ENCODE assay signal across 18 mouse cellular contexts in genomic region chr1:40547064-40547572, GRCm38 (mm10). TPM values are rescaled to one million over a fixed set of nuclear protein-coding genes. Genes with fewer than 3 reads are reported as not detected.
A peak's percentile ranks its signal among the peaks of the same experiment; 100 is the strongest.
DNase-seq lines count a peak whose midpoint lies in the region; ATAC-seq lines count a peak whose summit lies in the region.
"Had no signal": no experiment of that assay in that cellular context is flagged by ENCODE, and none has a peak within 500 bp of the region (broad histone marks: within the 10 kb centered on the region; RNA-seq: fewer than 3 reads in every experiment).

No protein-coding gene starts in this region.

- H3K9me3 ChIP-seq in forebrain, embryonic 14.5 days (replicated peaks; ENCODE audit: control insufficient read depth, low read length): no peaks in the 10 kb centered on the region
- no peaks in the 10 kb centered on the region for H3K9me3 ChIP-seq in forebrain, embryonic 11.5 days (ENCODE audit: control insufficient read depth, low read length)
- no peaks in the 10 kb centered on the region for H3K9me3 ChIP-seq in hindbrain, embryonic 16.5 days (ENCODE audit: control insufficient read depth, low read length)
- no peaks in the 10 kb centered on the region for H3K9me3 ChIP-seq in neural tube, embryonic 15.5 days (replicated peaks)

- no peak overlapping the region for H3K4me2 ChIP-seq in forebrain, embryonic 14.5 days (ENCODE audit: low read length)
- no peak overlapping the region for H3K4me2 ChIP-seq in forebrain, embryonic 11.5 days (ENCODE audit: low read depth, low read length, severe bottlenecking)
- H3K4me2 ChIP-seq in hindbrain, embryonic 16.5 days (ENCODE audit: low read length): peak overlapping the region; percentile 20
- peak overlapping the region; percentile 7; the same call in 1 of the 2 replicates for H3K4me2 ChIP-seq in neural tube, embryonic 15.5 days

- H3K27ac ChIP-seq in forebrain, embryonic 14.5 days (ENCODE audit: low read depth, low read length): no peak overlapping the region
- H3K27ac ChIP-seq in forebrain, embryonic 11.5 days (ENCODE audit: low read depth, low read length): no peak overlapping the region
- H3K27ac ChIP-seq in hindbrain, embryonic 16.5 days (ENCODE audit: low read depth, low read length): no peak overlapping the region
- H3K27ac ChIP-seq in neural tube, embryonic 15.5 days (replicated peaks): peak overlapping the region; percentile 18; the same call in 1 of the 2 replicates
- H3K27ac ChIP-seq: kidney, postnatal 0 days had no signal

- no peaks in the 10 kb centered on the region for H3K27me3 ChIP-seq in forebrain, embryonic 14.5 days (replicated peaks; ENCODE audit: control insufficient read depth, insufficient read depth, low read length)
- H3K27me3 ChIP-seq in forebrain, embryonic 11.5 days (ENCODE audit: control insufficient read depth, insufficient read depth, low read length): no peaks in the 10 kb centered on the region
- no peaks in the 10 kb centered on the region for H3K27me3 ChIP-seq in hindbrain, embryonic 16.5 days (replicated peaks; ENCODE audit: control insufficient read depth, insufficient read depth, low read length)
- no peaks in the 10 kb centered on the region for H3K27me3 ChIP-seq in neural tube, embryonic 15.5 days (replicated peaks)

- WGBS in forebrain, embryonic 14.5 days: 60% methylated on average over 11 of the region's 11 CpGs
- 62% methylated on average over 11 of the region's 11 CpGs for WGBS in forebrain, embryonic 11.5 days
- 48% methylated on average over 11 of the region's 11 CpGs for WGBS in hindbrain, embryonic 16.5 days
- 37% methylated on average over 11 of the region's 11 CpGs for WGBS in neural tube, embryonic 15.5 days

- no peak overlapping the region for H3K9ac ChIP-seq in forebrain, embryonic 14.5 days (ENCODE audit: low read length)
- H3K9ac ChIP-seq in forebrain, embryonic 11.5 days (ENCODE audit: low read length): no peak overlapping the region
- H3K9ac ChIP-seq in hindbrain, embryonic 16.5 days (ENCODE audit: low read depth, low read length): no peak overlapping the region
- H3K9ac ChIP-seq in neural tube, embryonic 15.5 days (replicated peaks): no peak overlapping the region

- peak; percentile 48; the same call in 1 of the 2 replicates for ATAC-seq in forebrain, embryonic 14.5 days
- ATAC-seq in forebrain, embryonic 11.5 days (replicated peaks; ENCODE audit: low FRiP score): no peak
- peak; percentile 69 for ATAC-seq in hindbrain, embryonic 16.5 days
- peak; percentile 76 for ATAC-seq in neural tube, embryonic 15.5 days (ENCODE audit: low FRiP score)
- ATAC-seq: activated CD4-positive, CD25-positive, alpha-beta regulatory T cell, adult 4 months had no signal

- DNase-seq in forebrain, embryonic 14.5 days (ENCODE audit: low spot score): peak; percentile 39
- no peak for DNase-seq in forebrain, embryonic 11.5 days (ENCODE audit: low spot score)
- DNase-seq in brain, embryonic 18.5 days (ENCODE audit: low read depth, low spot score): peak; percentile 4
- no peak for DNase-seq in thymus, postnatal 0 days (ENCODE audit: low spot score)
- DNase-seq in frontal cortex, postnatal 25 days (ENCODE audit: low spot score in 2 of 2): no peak
- DNase-seq: adrenal gland, postnatal 25 days; B cell, adult 2 months; cerebellum, postnatal 25 days; heart, adult 11 months; kidney, adult 11 months; right cerebral cortex, postnatal 4 days had no signal

- no peak overlapping the region for H3K4me3 ChIP-seq in forebrain, embryonic 14.5 days (ENCODE audit: low read depth, low read length)
- H3K4me3 ChIP-seq in forebrain, embryonic 11.5 days (ENCODE audit: low read depth, low read length): no peak overlapping the region
- no peak overlapping the region for H3K4me3 ChIP-seq in hindbrain, embryonic 16.5 days (ENCODE audit: low read length)
- no peak overlapping the region for H3K4me3 ChIP-seq in neural tube, embryonic 15.5 days (replicated peaks)

- H3K4me1 ChIP-seq in forebrain, embryonic 14.5 days (ENCODE audit: control insufficient read depth, insufficient read depth, low read length): no peaks in the 10 kb centered on the region
- no peaks in the 10 kb centered on the region for H3K4me1 ChIP-seq in forebrain, embryonic 11.5 days (replicated peaks; ENCODE audit: control insufficient read depth, insufficient read depth, low read length)
- peaks cover 5% of the 10 kb centered on the region; the same call in 1 of the 2 replicates for H3K4me1 ChIP-seq in hindbrain, embryonic 16.5 days (ENCODE audit: control insufficient read depth, insufficient read depth, low read depth, low read length)
- peaks cover 13% of the 10 kb centered on the region for H3K4me1 ChIP-seq in neural tube, embryonic 15.5 days

- no peaks in the 10 kb centered on the region for H3K36me3 ChIP-seq in forebrain, embryonic 14.5 days (ENCODE audit: control insufficient read depth, insufficient read depth, low read length)
- no peaks in the 10 kb centered on the region for H3K36me3 ChIP-seq in forebrain, embryonic 11.5 days (ENCODE audit: control insufficient read depth, insufficient read depth, low read length)
- no peaks in the 10 kb centered on the region for H3K36me3 ChIP-seq in hindbrain, embryonic 16.5 days (ENCODE audit: control insufficient read depth, insufficient read depth, low read length)
- H3K36me3 ChIP-seq in neural tube, embryonic 15.5 days: no peaks in the 10 kb centered on the region

RNA-seq across cellular contexts. Expression of gene Il18rap, which starts 32.0 kb away (rescaled TPM):
- 0.08 and 0.14 TPM in 2 replicates for polyA plus RNA-seq in forebrain, embryonic 14.5 days (2014; fragmentation: Nextera tagmentation; extraction: Ambion mirVana)
- 0.39 and 0.92 TPM in 2 replicates for polyA plus RNA-seq in forebrain, embryonic 11.5 days (2014; fragmentation: Nextera tagmentation; extraction: Ambion mirVana)
- polyA plus RNA-seq in hindbrain, embryonic 16.5 days (2015; fragmentation: Nextera tagmentation; extraction: Ambion mirVana): 0.04 and 0.08 TPM in 2 replicates
- polyA plus RNA-seq in neural tube, embryonic 15.5 days (2015; fragmentation: Nextera tagmentation; extraction: Ambion mirVana): 0.03 and 0.29 TPM in 2 replicates
- polyA plus RNA-seq in thymus, postnatal 0 days (2015; fragmentation: Nextera tagmentation; extraction: Ambion mirVana): 1.3 and 1.5 TPM in 2 replicates
- polyA plus RNA-seq: heart, embryonic 14.5 days had no signal

RNA-seq across cellular contexts. Expression of gene Slc9a4, which starts 32.8 kb away (rescaled TPM):
- polyA plus RNA-seq in forebrain, embryonic 14.5 days (2014; fragmentation: Nextera tagmentation; extraction: Ambion mirVana): not detected in 2 replicates
- polyA plus RNA-seq in forebrain, embryonic 11.5 days (2014; fragmentation: Nextera tagmentation; extraction: Ambion mirVana): not detected in 2 replicates
- polyA plus RNA-seq in hindbrain, embryonic 16.5 days (2015; fragmentation: Nextera tagmentation; extraction: Ambion mirVana): 0.24 TPM in 1 of 2 replicates, not detected in the other
- polyA plus RNA-seq in neural tube, embryonic 15.5 days (2015; fragmentation: Nextera tagmentation; extraction: Ambion mirVana): 0.09 and 0.10 TPM in 2 replicates
- polyA plus RNA-seq in thymus, postnatal 0 days (2015; fragmentation: Nextera tagmentation; extraction: Ambion mirVana): 0.17 and 0.25 TPM in 2 replicates
- polyA plus RNA-seq: activated CD4-positive, CD25-positive, alpha-beta regulatory T cell, adult 4 months; embryonic facial prominence, embryonic 11.5 days; heart, embryonic 14.5 days; liver, adult 2 months had no signal

Comparison
In these comparisons a context has a peak if more than half of its experiments do, and no peak if none do; other contexts are left out.
1. DNase-seq: peak in forebrain, embryonic 14.5 days (single experiment) and brain, embryonic 18.5 days (single experiment); none in forebrain, embryonic 11.5 days (single experiment), thymus, postnatal 0 days (single experiment) and frontal cortex, postnatal 25 days (0 of 2).
2. H3K4me2 ChIP-seq: peak in hindbrain, embryonic 16.5 days (single experiment) and neural tube, embryonic 15.5 days (single experiment); none in forebrain, embryonic 14.5 days (single experiment) and forebrain, embryonic 11.5 days (single experiment).